Mouse (Mus musculus) bone marrow, adult 2 months (tissue): ENCODE data around the gene Sun1.

Experiments used
- CTCF ChIP-seq: fragments of 200-500 bp; IDR thresholded peaks from 2 replicates; pipeline ENCODE4 v1.5.1; 2011; ENCODE audit warnings: low read length, control low read depth; ENCODE audit not compliant: control insufficient read depth, insufficient read depth
- POLR2A ChIP-seq: fragments of 200-500 bp; IDR thresholded peaks from 2 replicates; pipeline ENCODE4 v1.6.1; 2011; ENCODE audit warnings: low read depth, mild to moderate bottlenecking, control low read depth, low read length, borderline replicate concordance; ENCODE audit not compliant: control insufficient read depth

GRCm38 (mm10) chr5:139281373-139282112 lies 81.1 kb downstream of the Sun1 start:
- TF ChIP-seq POLR2A (no peak), CTCF (no peak)
